Mouse (Mus musculus): ENCODE measurements at regions not wholly inside any gene's neighbourhood (a gene's known extent, or its start where the extent isn't known, plus 50 kb on each side); places are given as distances from the start of the nearest gene placed in this dataset.

- H3K4me1 ChIP-seq = no peaks in the 10 kb centered on the region
- no peaks in the 10 kb centered on the region for H3K27me3 ChIP-seq (replicated peaks)
- no peaks in the 10 kb centered on the region for H3K36me3 ChIP-seq (replicated peaks; ENCODE audit: low read length)
- peaks cover 3% of the 10 kb centered on the region; the same call in 1 of the 2 replicates for H3K9me3 ChIP-seq
- H3K4me3 ChIP-seq (replicated peaks) = no peak overlapping the region
- TF ChIP-seq FLI1 (IDR thresholded peaks at IDR 0.05; ENCODE audit: low read length) = no peak
Measured at GRCm38 (mm10) chr1:57606060-57606683, 167.8 kb upstream of the Spats2l start.

GRCm38 (mm10) chr1:57607026-57607425 lies 166.9 kb upstream of the Spats2l start:
- Histone ChIP-seq H3K9me3 (peaks cover 6% of the 10 kb centered on the region; the same call in 1 of the 2 replicates), H3K4me1 (no peaks in the 10 kb centered on the region), H3K4me3 (replicated peaks) (no peak overlapping the region), H3K27me3 (replicated peaks) (no peaks in the 10 kb centered on the region), H3K36me3 (replicated peaks; ENCODE audit: low read length) (no peaks in the 10 kb centered on the region)
- no peak for TF ChIP-seq GATA1 (IDR thresholded peaks at IDR 0.05; ENCODE audit: borderline replicate concordance, low read length)
- TF ChIP-seq FLI1 (IDR thresholded peaks at IDR 0.05; ENCODE audit: low read length) = no peak

- Histone ChIP-seq H3K9me3 (peaks cover 6% of the 10 kb centered on the region; the same call in 1 of the 2 replicates), H3K4me3 (replicated peaks) (no peak overlapping the region), H3K36me3 (replicated peaks; ENCODE audit: low read length) (no peaks in the 10 kb centered on the region), H3K27me3 (replicated peaks) (no peaks in the 10 kb centered on the region), H3K4me1 (no peaks in the 10 kb centered on the region)
- TF ChIP-seq FLI1 (IDR thresholded peaks at IDR 0.05; ENCODE audit: low read length) (no peak), GATA1 (IDR thresholded peaks at IDR 0.05; ENCODE audit: borderline replicate concordance, low read length) (no peak)
Measured at GRCm38 (mm10) chr1:57607626-57608422, 166.1 kb upstream of the Spats2l start.

- no peaks in the 10 kb centered on the region for H3K27me3 ChIP-seq (replicated peaks)
- H3K36me3 ChIP-seq (replicated peaks; ENCODE audit: low read length) = no peaks in the 10 kb centered on the region
- peaks cover 6% of the 10 kb centered on the region; the same call in 1 of the 2 replicates for H3K9me3 ChIP-seq
- no peak overlapping the region for H3K4me3 ChIP-seq (replicated peaks)
- no peaks in the 10 kb centered on the region for H3K4me1 ChIP-seq
- no peak for TF ChIP-seq GATA1 (IDR thresholded peaks at IDR 0.05; ENCODE audit: borderline replicate concordance, low read length)
- TF ChIP-seq FLI1 (IDR thresholded peaks at IDR 0.05; ENCODE audit: low read length) = no peak
Measured at GRCm38 (mm10) chr1:57608423-57608679, 165.6 kb upstream of the Spats2l start.

- Histone ChIP-seq H3K4me3 (replicated peaks) (no peak overlapping the region), H3K36me3 (replicated peaks; ENCODE audit: low read length) (no peaks in the 10 kb centered on the region), H3K4me1 (no peaks in the 10 kb centered on the region), H3K9me3 (peaks cover 6% of the 10 kb centered on the region; the same call in 1 of the 2 replicates), H3K27me3 (replicated peaks) (no peaks in the 10 kb centered on the region)
- TF ChIP-seq GATA1 (IDR thresholded peaks at IDR 0.05; ENCODE audit: borderline replicate concordance, low read length) (no peak), FLI1 (IDR thresholded peaks at IDR 0.05; ENCODE audit: low read length) (no peak)
Measured at GRCm38 (mm10) chr1:57609307-57609706, 164.7 kb upstream of the Spats2l start.

GRCm38 (mm10) chr1:57612171-57612570 lies 161.8 kb upstream of the Spats2l start:
- Histone ChIP-seq H3K9me3 (peaks cover 6% of the 10 kb centered on the region; the same call in 1 of the 2 replicates), H3K27me3 (replicated peaks) (no peaks in the 10 kb centered on the region), H3K4me1 (no peaks in the 10 kb centered on the region), H3K4me3 (replicated peaks) (no peak overlapping the region), H3K36me3 (replicated peaks; ENCODE audit: low read length) (no peaks in the 10 kb centered on the region)
- TF ChIP-seq FLI1 (IDR thresholded peaks at IDR 0.05; ENCODE audit: low read length) = no peak
- no peak for TF ChIP-seq GATA1 (IDR thresholded peaks at IDR 0.05; ENCODE audit: borderline replicate concordance, low read length)

GRCm38 (mm10) chr1:57612931-57613804 lies 160.8 kb upstream of the Spats2l start:
- no peaks in the 10 kb centered on the region for H3K36me3 ChIP-seq (replicated peaks; ENCODE audit: low read length)
- peaks cover 6% of the 10 kb centered on the region; the same call in 1 of the 2 replicates for H3K9me3 ChIP-seq
- TF ChIP-seq FLI1 (IDR thresholded peaks at IDR 0.05; ENCODE audit: low read length) (no peak), GATA1 (IDR thresholded peaks at IDR 0.05; ENCODE audit: borderline replicate concordance, low read length) (no peak)
- no peaks in the 10 kb centered on the region for H3K4me1 ChIP-seq
- no peak overlapping the region for H3K4me3 ChIP-seq (replicated peaks)
- no peaks in the 10 kb centered on the region for H3K27me3 ChIP-seq (replicated peaks)

GRCm38 (mm10) chr1:57615155-57615554 lies 158.8 kb upstream of the Spats2l start:
- Histone ChIP-seq H3K4me3 (replicated peaks) (no peak overlapping the region), H3K27me3 (replicated peaks) (no peaks in the 10 kb centered on the region), H3K4me1 (no peaks in the 10 kb centered on the region), H3K36me3 (replicated peaks; ENCODE audit: low read length) (no peaks in the 10 kb centered on the region), H3K9me3 (peaks cover 13% of the 10 kb centered on the region)
- no peak for TF ChIP-seq FLI1 (IDR thresholded peaks at IDR 0.05; ENCODE audit: low read length)
- TF ChIP-seq GATA1 (IDR thresholded peaks at IDR 0.05; ENCODE audit: borderline replicate concordance, low read length) = no peak

GRCm38 (mm10) chr1:57617316-57617715 lies 156.6 kb upstream of the Spats2l start:
- Histone ChIP-seq H3K27me3 (replicated peaks) (no peaks in the 10 kb centered on the region), H3K4me1 (no peaks in the 10 kb centered on the region), H3K4me3 (replicated peaks) (no peak overlapping the region), H3K9me3 (peaks cover 11% of the 10 kb centered on the region), H3K36me3 (replicated peaks; ENCODE audit: low read length) (no peaks in the 10 kb centered on the region)
- TF ChIP-seq GATA1 (IDR thresholded peaks at IDR 0.05; ENCODE audit: borderline replicate concordance, low read length) (no peak), FLI1 (IDR thresholded peaks at IDR 0.05; ENCODE audit: low read length) (no peak)

Data from megakaryocyte, embryonic 14.5 days (primary cell).